Mouse (Mus musculus): ENCODE results near the gene Adcy4. TPM values are rescaled to one million over a fixed set of nuclear protein-coding genes. Genes with fewer than 3 reads are reported as not detected.

The Adcy4 gene
- total RNA-seq, 2 experiments from 2014 or later: 3.8 to 9.1 TPM

DNA sequence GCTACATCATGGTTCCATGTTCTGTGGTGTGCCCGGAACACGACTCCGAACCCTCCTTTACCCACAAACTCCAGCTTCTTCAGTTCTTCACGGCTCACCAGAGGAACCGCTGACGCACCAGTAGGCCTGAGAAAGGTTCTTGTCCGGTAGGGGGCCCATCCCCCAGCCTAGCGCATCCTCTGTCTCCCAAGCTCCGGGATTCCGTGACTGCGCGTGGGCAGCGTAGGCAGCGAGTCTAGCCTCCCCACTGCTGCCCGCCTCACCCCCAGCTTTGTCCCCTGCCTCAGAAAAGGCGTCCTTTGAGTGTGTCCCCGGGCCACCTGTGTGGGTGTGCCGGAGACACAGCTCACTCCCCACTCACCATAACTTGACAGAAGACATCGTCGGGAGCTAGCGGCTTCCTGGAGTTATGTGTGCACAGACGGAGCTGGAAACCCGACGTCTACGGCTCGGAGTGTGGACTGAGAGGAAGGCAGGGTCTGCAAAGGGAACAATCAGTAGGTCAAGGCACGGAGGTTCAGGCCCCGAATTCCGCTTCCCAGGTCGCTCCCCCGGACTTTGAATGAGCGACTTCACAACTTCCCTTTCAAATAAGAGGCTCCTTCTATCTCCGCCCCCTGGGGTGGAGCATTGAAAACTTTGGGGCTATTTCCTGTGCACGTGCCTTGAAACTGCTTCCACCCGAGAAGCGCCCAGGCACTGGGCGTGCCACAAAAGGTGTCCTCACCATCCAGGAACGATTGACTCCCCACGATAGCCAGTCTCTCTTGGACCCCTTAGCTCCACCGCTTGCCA is 4.6 kb upstream of the Adcy4 start, which contains the start of gene Ripk3:
TSS of gene Ripk3 (minus strand) at position 610 of the 795 bp plus-strand sequence.
- peak; percentile 22 for DNase-seq (ENCODE audit: low spot score)

DNA sequence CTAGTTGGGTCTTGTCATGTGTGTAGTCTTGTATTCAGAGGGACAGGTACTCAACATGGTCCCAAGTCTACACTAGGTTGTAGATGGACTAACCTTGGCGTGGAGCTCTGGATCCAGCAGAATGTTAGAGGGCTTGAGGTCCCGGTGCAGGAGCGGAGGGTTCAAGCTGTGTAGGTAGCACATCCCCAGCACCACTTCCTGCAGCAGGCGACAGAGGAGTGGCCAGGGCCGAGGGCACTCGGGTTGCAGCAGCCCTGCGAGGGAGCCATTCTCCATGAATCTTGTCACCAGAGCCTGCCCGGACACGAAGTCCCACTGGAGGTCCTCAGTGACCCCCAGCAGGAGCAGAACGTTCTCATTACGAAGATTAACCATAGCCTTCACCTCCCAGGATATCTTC is 3.8 kb upstream of the Adcy4 start:
- DNase-seq (ENCODE audit: low spot score): peak; percentile 0

DNA sequence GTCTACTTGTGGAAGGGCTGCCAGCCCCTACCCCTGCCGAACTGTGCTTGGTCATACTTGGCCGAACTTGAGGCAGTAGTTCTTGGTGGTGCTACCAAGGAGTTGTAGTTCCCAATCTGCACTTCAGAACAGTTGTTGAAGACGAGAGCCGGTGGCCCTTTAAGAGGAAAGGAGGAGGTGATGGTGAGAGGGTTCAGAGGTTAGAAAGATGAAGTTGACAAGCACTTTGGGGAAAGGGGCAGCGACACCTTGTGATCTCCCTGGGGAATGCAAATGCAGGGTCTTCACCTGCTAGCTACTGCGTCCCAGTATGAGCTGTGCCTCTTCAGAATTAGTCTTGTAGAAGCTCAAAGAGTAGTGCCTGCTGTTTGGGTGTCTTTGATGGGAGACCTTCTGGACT is 1.3 kb upstream of the Adcy4 start:
- DNase-seq (ENCODE audit: low spot score): peak; percentile 1

DNA sequence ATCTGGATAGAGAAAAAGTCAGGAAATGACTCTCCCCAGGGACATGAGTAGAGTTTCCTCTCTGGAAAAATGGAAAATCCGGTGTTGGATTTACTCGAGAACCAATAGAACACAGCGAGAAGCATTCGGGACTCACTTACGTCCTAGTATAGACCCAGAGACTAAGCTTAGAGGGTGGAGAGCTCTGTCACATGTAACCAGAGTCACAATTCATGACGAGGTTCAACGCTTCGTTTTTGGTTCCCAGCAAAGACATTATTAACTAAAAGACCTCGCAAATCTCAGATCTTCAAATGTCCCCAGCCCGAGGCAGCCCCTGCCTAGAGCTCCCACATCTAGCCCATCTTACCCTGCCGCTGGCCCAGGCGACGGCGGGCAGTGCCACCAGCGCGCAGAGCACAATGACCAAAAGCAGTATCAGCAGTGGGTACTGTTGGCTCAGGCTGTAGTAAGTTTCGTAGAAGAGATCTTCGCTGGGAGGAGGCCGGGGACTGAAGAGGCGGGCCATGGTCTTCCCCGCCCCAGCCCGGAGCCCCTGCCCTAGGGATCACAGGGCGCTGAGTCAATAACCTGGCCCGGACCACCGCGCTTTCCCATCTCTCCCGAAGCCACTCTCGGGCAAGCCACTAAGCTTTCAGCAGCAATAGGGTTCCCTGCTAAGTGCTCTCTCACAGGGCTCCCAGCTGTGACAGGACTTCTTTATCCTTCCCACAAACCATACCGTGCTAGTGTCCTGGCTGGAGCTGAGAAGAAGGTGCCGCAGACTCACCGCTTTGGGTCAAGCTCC is 531 bp downstream of the Adcy4 start:
- peak; percentile 63 for DNase-seq (ENCODE audit: low spot score)

DNA sequence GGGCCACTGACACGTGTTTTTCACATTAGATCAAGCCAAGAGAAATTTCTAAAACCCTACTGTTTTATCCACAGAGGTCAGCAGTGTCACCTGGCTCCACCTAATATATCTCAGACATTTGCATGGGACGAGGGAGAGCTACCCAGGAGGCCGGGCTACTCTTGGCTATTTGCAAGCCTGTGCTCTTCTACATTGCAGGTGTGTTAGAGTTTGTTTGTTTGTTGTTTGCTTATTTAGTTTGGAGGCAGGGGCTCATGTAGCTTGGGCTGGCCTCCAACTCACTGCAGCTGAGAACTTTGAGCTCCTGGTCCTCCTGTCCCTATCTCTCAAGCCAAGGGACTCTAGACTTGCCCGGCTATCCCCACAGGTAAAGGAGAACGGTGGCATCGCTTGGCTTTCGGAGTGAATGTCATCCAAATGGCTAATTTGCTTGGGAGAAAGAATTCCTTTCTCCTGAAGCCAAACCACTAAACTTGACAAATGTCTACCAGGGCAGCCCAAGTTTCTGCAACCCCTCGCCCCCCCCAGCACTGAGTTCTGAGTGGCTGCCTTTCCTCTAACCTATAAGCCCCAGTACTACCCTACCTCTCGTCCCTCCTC is 1.4 kb downstream of the Adcy4 start:
- DNase-seq (ENCODE audit: low spot score): no peak

DNA sequence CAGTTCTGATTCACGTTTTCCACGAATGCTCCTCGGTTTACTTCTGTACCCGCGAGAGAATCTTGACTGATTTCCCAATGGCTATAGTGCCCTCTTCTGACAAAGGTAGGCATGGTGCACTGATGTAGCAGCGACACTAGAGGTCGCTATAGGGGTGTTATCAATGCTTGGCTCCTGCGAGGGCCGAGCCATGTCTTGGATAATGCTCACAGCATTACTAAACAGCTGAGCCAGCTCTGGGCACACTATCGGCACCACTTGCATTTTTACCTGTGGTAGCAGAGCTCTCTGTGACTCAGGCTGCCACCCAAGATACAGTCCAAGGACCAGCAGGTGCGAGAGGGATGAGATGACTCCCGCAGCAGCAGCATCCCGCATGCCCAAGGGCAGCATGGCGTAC is 2.6 kb downstream of the Adcy4 start:
- peak; percentile 70 for DNase-seq (ENCODE audit: low spot score)

DNA sequence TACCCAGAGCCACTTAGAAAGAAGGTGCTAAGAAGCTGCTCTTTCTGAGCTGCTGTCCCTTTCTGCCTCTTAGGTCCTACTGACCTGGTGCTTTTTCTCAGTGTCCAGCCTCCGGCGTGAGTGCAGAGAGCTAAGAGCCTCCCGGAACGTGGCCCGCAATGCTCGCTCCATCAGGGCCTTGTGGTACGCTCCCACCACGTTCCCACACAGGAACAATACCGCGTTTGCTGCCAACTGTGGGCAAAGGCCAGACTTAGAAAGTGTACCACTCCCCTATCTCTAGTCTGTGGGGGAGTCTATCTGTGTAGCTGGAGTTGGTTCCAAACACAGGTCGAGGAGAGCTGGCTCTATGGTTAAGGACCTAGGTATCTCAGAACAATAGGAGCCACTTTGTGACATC is 3.2 kb downstream of the Adcy4 start:
- DNase-seq (ENCODE audit: low spot score): no peak

DNA sequence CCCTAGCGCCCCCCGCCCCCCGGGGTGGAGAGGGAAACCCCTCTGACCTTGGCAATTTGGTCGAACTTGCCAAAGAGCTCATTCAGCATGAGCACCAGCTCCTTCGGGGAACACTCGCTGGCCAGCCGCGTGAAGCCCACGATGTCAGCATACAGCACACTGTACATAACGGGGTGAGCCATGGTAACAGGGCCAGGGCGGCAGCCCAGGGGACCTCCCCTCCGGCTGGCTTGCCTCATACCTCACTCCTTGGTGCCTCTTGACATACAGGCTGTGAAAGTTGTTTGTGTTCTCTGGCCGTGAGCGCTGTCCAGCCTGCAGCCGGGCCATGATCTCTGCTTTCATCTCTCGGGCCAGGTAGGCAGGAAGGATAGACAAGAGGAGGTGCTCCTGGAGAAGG is 4.2 kb downstream of the Adcy4 start:
- no peak for DNase-seq (ENCODE audit: low spot score)

DNA sequence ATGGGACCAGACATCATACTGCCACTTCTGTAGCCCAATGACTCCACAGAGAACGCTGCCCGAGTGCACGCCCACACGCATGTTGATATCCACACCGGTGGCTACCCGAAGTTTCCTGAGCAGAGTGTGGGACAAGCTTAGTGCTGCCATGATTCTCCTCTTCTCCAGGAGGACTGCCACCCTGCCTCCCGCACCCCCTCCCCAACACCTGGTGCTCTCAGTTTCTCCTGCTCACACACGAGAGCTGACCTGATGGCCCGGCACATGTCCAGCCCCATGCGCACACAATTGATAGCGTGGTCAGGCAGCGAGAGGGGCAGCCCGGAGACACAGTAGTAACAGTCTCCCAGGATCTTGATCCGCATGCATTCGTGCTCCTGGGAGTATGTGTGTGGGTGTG is 5.2 kb downstream of the Adcy4 start:
- no peak for DNase-seq (ENCODE audit: low spot score)

DNA sequence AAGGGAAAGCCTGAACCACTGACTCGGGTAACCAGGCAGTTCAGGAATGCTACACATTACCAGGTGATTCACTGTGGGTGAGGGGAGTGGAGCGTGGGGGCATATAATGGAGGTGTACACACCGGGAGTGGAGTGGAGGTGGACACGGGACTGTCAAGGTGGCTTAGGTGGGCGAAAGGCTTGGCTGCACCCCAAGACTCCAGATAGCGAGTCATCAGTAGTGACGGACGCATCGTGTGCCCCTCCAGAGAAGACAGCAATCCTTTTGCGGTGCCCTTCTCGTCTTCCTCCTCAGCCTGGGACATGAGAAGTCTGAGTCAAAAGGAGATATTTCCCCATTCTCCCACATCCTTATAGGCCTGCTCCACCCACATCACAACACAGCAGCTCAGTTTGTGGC is 6.1 kb downstream of the Adcy4 start:
- DNase-seq (ENCODE audit: low spot score): no peak

DNA sequence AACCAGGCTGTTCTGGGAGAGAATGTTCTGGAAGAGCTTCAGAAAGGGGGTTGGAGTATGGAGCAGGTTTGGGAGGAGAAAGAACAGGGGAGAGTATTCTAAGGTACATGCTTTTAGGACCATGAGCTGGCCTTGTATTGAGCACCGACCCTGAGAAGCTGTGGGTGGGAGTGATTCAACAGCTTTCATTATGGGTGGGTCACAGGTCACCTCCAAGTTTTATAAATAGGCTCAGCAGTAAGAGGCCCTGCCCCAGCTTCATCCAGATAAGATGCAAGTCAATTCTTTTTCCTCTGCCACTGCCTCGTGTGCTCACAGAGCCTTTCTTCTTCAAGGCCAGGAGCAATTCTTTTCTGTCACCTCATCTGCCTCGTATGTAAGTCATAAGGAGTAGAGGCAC is 6.7 kb downstream of the Adcy4 start:
- DNase-seq (ENCODE audit: low spot score): no peak

DNA sequence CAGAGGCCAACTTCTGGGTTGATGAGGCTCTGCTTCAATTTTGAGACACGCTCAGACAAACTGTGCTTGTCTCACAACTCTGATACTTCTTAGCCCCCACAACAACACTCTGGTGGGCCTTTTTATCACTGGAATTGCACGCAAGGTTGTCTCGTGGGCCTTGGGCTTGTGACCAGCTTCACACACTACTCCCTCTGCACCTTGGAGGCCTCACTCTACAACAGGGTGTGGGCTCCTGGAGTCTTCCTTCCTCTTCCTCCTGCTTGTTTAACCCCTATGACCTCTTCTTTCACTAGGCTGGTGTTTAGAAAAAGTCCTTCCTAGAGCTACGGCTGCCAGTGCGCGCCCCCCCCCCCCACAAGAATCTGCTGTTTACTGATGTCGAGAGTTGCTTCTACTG is 7.2 kb downstream of the Adcy4 start:
- DNase-seq (ENCODE audit: low spot score): no peak

DNA sequence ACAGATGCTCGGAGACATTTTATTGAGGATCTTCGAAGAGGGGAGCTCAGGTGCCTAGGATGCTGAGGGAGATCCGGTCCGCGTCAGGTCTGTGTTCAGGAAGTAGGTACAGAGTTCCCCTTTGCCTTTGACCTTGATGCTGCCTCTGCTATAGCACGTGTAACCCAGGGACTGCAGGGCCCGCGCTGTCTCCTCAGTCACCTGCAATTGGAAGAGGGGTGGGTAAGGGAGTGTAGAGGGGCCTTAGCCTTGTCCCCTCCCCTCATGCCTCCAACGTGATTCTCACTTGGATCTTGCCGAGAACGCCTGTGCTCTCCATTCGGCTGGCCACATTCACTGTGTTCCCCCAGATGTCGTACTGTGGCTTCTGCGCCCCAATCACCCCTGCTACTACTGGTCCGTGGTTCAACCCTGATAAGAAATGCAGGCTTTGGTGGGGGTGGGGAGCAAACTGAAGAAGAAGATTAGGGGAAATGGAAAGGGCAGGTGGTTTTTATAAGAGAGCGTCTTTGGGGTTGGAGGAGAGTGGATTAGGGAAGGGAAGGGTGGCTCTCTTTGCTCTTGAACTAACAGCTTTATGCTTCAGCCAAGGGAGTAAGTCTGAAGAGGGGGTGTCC is 14.7 kb downstream of the Adcy4 start:
- no peak for DNase-seq (ENCODE audit: low spot score)

DNA sequence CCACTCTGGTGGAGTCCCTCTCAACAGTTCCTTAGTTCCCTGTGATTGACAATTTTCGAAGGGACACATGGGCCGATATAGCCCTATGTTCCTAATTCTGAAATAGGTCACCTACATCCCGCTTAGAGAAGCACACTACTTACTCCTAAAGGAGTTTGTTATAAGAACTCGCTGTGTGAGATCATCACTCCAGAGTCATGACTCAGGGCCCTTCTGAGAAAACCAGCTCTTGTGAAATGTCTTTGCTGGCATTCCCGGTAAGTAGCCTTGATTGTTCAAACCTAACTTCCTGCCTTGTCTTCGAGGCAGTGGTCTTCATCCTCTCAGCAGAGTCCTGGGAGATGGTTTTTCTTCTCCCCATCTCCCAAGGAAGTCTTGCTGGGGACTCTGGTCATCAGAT is 15.3 kb downstream of the Adcy4 start:
- no peak for DNase-seq (ENCODE audit: low spot score)

DNA sequence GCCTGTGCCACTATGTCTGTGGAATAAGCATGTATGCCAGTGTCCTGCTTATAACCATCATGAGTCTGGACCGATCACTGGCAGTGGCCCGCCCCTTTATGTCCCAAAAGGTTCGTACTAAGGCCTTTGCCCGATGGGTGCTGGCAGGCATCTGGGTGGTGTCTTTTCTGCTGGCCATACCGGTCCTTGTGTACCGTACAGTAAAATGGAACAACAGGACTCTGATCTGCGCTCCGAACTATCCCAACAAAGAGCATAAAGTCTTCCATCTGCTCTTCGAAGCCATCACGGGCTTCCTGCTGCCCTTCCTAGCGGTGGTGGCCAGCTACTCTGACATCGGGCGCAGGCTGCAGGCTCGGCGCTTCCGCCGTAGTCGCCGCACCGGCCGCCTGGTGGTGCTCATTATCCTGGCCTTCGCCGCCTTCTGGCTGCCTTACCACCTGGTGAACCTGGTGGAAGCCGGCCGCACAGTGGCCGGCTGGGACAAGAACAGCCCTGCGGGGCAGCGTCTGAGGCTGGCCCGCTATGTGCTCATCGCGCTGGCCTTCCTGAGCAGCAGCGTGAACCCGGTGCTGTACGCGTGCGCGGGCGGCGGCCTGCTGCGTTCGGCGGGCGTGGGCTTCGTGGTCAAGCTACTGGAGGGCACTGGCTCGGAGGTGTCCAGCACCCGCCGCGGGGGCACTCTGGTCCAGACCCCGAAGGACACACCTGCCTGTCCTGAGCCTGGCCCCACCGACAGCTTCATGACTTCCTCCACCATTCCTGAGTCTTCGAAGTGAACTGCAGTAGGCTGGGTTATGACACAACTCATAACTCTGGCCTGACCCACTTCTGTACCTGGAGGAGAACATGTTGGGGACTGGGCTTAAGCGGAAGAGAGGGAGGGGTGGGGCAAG is 16.1 kb downstream of the Adcy4 start:
- no peak for DNase-seq (ENCODE audit: low spot score)

DNA sequence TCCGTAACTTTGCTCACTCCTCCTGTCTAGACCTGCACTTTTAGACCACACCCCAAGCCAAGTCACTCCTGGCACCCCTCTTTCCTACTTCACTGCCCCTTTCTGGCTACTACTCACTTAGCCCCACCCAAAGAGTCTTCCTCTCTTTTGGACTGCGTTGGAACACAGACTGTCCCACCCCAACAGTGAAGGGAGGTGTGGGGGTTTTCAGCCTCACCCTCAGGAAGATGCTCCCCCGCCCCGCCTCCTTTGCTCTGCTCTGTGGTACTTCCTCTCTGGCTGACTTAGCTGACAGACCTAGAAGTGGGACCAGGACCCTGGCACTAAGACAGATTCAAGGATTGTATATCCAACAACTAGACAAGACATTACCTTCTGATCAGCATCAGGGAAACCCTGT is 18.2 kb downstream of the Adcy4 start, which contains the start of gene Ltb4r1:
TSS of gene Ltb4r1 (plus strand) at position 267 of the 400 bp plus-strand sequence.
- no peak for DNase-seq (ENCODE audit: low spot score)

DNA sequence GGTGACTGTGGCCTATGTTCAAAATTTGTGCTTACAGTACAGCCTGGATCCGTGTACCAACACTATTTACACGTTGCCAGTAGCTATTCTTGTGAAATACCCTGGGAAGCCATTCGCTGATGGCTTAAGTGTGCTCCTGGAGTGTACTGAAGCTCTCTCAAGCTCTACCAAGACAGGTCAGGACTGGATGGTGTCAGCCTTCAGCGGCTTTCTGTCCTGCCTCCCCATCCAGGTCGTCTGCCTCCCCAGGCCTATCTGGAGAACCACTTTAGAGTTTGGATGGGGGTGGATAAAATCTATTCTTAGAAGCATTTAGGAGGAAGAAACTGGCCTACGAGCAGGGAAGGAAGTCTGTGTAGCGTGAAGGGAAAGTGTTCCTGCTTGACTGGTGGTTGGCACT is 20.7 kb downstream of the Adcy4 start:
- DNase-seq (ENCODE audit: low spot score): no peak

DNA sequence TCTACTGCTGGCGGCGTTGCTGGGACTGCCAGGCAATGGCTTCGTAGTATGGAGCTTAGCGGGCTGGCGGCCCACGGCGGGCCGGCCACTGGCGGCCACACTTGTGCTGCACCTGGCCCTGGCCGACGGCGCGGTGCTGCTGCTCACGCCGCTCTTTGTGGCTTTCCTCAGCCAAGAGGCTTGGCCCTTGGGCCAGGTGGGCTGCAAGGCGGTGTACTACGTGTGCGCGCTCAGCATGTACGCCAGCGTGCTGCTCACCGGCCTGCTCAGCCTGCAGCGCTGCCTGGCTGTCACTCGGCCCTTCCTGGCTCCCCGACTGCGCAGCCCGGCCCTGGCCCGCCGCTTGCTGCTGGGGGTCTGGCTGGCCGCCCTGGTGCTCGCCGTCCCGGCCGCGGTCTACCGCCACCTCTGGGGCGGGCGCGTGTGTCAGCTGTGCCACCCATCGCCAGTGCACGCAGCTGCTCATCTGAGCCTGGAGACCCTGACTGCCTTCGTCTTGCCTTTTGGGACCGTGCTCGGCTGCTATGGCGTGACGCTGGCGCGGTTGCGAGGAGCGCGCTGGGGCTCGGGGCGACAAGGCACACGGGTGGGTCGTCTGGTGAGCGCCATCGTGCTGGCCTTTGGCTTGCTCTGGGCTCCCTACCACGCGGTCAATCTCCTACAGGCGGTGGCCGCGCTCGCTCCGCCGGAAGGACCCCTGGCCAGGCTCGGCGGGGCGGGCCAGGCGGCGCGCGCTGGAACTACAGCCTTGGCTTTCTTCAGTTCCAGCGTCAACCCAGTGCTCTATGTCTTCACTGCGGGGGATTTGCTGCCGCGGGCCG is 21.7 kb downstream of the Adcy4 start:
- DNase-seq (ENCODE audit: low spot score): peak; percentile 29

DNA sequence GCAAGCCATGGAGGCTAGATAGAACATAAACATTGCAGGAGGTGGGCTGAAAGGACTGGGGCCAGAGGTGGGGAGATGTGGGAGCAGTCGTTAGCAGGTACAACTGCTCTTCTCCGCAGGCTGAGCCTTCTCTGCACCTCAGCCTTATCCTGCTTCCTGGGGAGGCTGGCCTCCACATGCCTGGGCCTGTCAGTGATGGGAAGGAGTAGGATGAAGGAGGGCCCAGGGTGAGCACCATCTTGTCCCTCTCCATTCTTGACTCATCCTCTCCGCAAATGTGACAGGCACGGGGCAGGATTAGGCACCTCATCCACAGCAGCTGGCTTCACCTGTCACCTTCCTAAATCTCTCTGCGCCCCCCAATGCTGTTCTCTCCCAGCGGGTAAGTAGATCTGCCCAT is 22.7 kb downstream of the Adcy4 start, which contains the start of gene Ltb4r2:
TSS of gene Ltb4r2 (plus strand) at position 266 of the 400 bp plus-strand sequence.
- no peak for DNase-seq (ENCODE audit: low spot score)

DNA sequence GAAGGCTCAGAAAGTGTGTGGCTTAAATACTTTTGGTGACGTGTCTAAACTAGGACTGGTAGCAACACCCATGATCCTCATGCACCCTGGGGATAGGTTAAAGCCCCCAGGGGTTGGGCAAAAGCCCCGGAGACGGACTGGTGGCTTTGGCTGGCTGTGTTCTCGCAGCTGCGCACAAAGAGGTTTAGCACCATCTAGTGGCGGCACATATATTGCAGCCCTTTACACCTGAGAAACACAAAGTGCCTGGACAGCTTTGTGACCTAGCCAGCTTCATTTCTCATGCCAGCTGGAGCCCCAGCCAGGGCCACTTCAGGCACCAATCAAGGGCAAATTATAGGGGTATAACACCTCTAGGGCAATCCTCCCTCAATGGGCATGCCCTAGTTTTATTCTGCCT is 23.7 kb downstream of the Adcy4 start:
- DNase-seq (ENCODE audit: low spot score): peak; percentile 85
